Mouse (Mus musculus): ENCODE results near the gene Tmco2.
"Not testable (repeated sequence)": the region's sequence is repeated elsewhere in the genome, so short reads cannot be mapped to it uniquely, and the experiment has no call there.

The Tmco2 gene

GRCm38 (mm10) chr4:121109126-121109525, at the start of gene Tmco2:
Gene Tmco2 (minus strand): TSS chr4:121109226.
- in situ Hi-C loops (cut with MboI, MseI), result no loop called here

- in situ Hi-C loops (cut with MboI, MseI), result no loop called here
These were observed 5.7 kb downstream of the Tmco2 start for GRCm38 (mm10) chr4:121103304-121103703.

GRCm38 (mm10) chr4:121097650-121098378, 11.2 kb downstream of the Tmco2 start, which contains the start of gene Zmpste24:
Gene Zmpste24 (minus strand): TSS chr4:121098241.
- in situ Hi-C loops (cut with MboI, MseI), result loop anchor here (5.0 kb wide), 2 partner anchors 119 to 1789 kb away; partner anchors contain the start of genes Cap1 and Rlf

GRCm38 (mm10) chr4:121090211-121090610, 18.8 kb downstream of the Tmco2 start:
- in situ Hi-C loops (cut with MboI, MseI), result no loop called here

- in situ Hi-C loops (cut with MboI, MseI), result no loop called here
These were observed 20.3 kb downstream of the Tmco2 start for GRCm38 (mm10) chr4:121088696-121089095.

- in situ Hi-C loops (cut with MboI, MseI), result no loop called here
These were observed 24.5 kb downstream of the Tmco2 start for GRCm38 (mm10) chr4:121084506-121084905.

- in situ Hi-C loops (cut with MboI, MseI), result no loop called here
These were observed 28.6 kb downstream of the Tmco2 start for GRCm38 (mm10) chr4:121080395-121080794.

- in situ Hi-C loops (cut with MboI, MseI), result no loop called here
These were observed 30.9 kb downstream of the Tmco2 start for GRCm38 (mm10) chr4:121077915-121078646.

- in situ Hi-C loops (cut with MboI, MseI), result no loop called here
These were observed 34.8 kb downstream of the Tmco2 start for GRCm38 (mm10) chr4:121074250-121074649.

- in situ Hi-C loops (cut with MboI, MseI), result no loop called here
These were observed 43.7 kb downstream of the Tmco2 start for GRCm38 (mm10) chr4:121065336-121065735.

- in situ Hi-C loops (cut with MboI, MseI), result not testable (repeated sequence)
These were observed 49.8 kb downstream of the Tmco2 start for GRCm38 (mm10) chr4:121059218-121059617.

GRCm38 (mm10) chr4:121057032-121057431, 52.0 kb downstream of the Tmco2 start:
- in situ Hi-C loops (cut with MboI, MseI), result no loop called here

GRCm38 (mm10) chr4:121056342-121056741, 52.7 kb downstream of the Tmco2 start:
- in situ Hi-C loops (cut with MboI, MseI), result no loop called here
